Mouse (Mus musculus): ENCODE measurements around the gene Slc6a15. TPM values are rescaled to one million over a fixed set of nuclear protein-coding genes. Genes with fewer than 3 reads are reported as not detected.

Slc6a15 gene
- polyA plus RNA-seq, 1 experiment = 0.09 TPM

DNA sequence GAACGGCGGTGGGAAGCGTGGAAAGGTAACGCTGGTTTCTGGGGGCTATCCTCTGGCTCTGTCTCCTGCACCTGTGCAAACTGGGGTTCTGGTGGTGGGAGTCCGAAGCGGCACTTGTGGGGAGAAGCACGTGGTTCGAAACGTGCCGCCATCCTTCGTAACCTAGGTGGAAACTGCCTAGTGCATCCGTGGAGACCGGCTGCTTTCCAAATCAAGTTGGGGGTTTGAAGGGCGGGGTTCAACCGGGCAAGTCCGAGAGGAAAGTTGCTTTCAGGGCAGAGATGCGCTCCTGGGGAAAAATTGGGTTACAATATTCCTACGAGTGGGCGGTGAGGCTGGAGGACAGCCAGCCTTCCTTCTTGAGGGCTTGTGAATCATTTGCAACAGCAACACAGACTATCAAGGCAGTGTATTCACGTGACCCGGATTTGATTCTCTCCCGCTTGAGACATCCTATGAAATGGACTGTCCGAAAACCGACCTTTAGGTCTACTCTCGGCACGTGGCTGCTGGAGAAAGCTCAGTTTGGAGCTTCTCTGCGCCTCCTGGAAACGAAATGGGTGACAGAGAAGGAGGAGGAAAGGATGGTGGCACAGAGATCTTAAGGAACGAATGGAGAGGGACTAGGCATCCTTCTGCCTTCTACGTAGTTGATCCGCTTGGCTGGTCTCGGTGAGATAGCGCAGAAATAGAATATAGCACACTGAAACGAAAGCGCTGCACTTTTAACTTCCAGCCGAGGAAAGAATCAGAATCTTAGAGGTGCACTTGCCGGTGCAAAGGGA lies 905 bp downstream of the Slc6a15 start:
- Histone ChIP-seq H3K27ac (ENCODE audit: control insufficient read depth, insufficient read depth, low read length) (no peak overlapping the region), H3K27me3 (ENCODE audit: control insufficient read depth, insufficient read depth, low read length) (no peaks in the 10 kb centered on the region; the same call in 1 of the 2 replicates), H3K4me3 (ENCODE audit: control insufficient read depth, insufficient read depth, low read length) (no peak overlapping the region), H3K4me1 (replicated peaks; ENCODE audit: control insufficient read depth, insufficient read depth, low read length) (no peaks in the 10 kb centered on the region; the same call in 1 of the 2 replicates), H3K36me3 (ENCODE audit: control insufficient read depth, insufficient read depth, low read length) (no peaks in the 10 kb centered on the region)
- WGBS = 3% methylated on average over 37 of the region's 37 CpGs
- no peak for DNase-seq
- TF ChIP-seq POLR2A (IDR thresholded peaks at IDR 0.05; ENCODE audit: control insufficient read depth, extremely low read depth, insufficient read depth, low read length, poor library complexity) = no peak
- TF ChIP-seq CTCF (IDR thresholded peaks at IDR 0.05; ENCODE audit: borderline replicate concordance, control insufficient read depth, extremely low read depth, insufficient read depth, low read length, poor library complexity) = no peak

DNA sequence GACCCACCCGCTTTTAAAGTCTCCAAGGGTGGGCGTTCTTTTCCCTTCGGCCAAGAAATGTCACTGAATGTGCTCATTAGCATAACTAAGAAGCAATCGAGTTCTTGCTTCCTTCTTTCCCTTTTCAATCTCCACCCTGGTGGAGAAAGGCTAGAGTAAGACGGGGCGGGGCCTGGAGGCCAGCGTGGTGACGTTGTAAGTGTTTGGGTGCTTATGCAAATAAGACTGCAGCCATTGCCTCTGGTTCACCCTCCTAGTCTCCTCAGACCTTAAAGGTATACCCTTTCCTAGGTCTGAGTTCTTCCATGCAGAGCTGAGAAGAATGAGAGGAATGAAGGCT lies 1.5 kb downstream of the Slc6a15 start:
- H3K4me1 ChIP-seq (replicated peaks; ENCODE audit: control insufficient read depth, insufficient read depth, low read length) = no peaks in the 10 kb centered on the region; the same call in 1 of the 2 replicates
- no peak for DNase-seq
- H3K4me3 ChIP-seq (ENCODE audit: control insufficient read depth, insufficient read depth, low read length) = no peak overlapping the region
- H3K36me3 ChIP-seq (ENCODE audit: control insufficient read depth, insufficient read depth, low read length) = no peaks in the 10 kb centered on the region
- 3% methylated on average over 8 of the region's 8 CpGs for WGBS
- H3K27me3 ChIP-seq (ENCODE audit: control insufficient read depth, insufficient read depth, low read length) = no peaks in the 10 kb centered on the region; the same call in 1 of the 2 replicates
- TF ChIP-seq POLR2A (IDR thresholded peaks at IDR 0.05; ENCODE audit: control insufficient read depth, extremely low read depth, insufficient read depth, low read length, poor library complexity) = no peak
- no peak for TF ChIP-seq CTCF (IDR thresholded peaks at IDR 0.05; ENCODE audit: borderline replicate concordance, control insufficient read depth, extremely low read depth, insufficient read depth, low read length, poor library complexity)
- H3K27ac ChIP-seq (ENCODE audit: control insufficient read depth, insufficient read depth, low read length) = no peak overlapping the region

DNA sequence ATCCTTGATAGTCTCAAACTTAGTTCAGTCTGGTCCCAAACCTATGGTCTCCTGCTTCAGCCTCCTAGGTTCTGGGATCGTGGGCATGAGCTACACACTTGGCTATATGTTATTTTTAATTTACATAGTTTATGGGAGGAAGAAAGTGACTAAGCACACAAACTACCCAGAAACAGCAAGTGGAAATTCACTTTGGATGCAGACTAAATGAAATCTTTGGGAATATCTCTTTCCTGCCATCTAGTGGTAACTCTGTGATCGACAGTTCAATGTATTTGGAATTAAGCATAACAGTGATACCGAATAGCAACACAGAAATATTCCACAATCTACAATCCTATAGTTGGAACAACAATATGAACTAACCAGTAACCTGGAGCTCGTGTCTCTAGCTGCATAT lies 34.6 kb downstream of the Slc6a15 start:
- TF ChIP-seq POLR2A (IDR thresholded peaks at IDR 0.05; ENCODE audit: control insufficient read depth, extremely low read depth, insufficient read depth, low read length, poor library complexity) (no peak), CTCF (IDR thresholded peaks at IDR 0.05; ENCODE audit: borderline replicate concordance, control insufficient read depth, extremely low read depth, insufficient read depth, low read length, poor library complexity) (no peak)
- DNase-seq = no peak
- H3K36me3 ChIP-seq (ENCODE audit: control insufficient read depth, insufficient read depth, low read length) = no peaks in the 10 kb centered on the region
- H3K27me3 ChIP-seq (ENCODE audit: control insufficient read depth, insufficient read depth, low read length) = no peaks in the 10 kb centered on the region
- no peak overlapping the region for H3K4me3 ChIP-seq (ENCODE audit: control insufficient read depth, insufficient read depth, low read length)
- H3K27ac ChIP-seq (ENCODE audit: control insufficient read depth, insufficient read depth, low read length) = no peak overlapping the region
- no peaks in the 10 kb centered on the region for H3K4me1 ChIP-seq (replicated peaks; ENCODE audit: control insufficient read depth, insufficient read depth, low read length)
- WGBS = 30% methylated on average over 4 of the region's 4 CpGs

DNA sequence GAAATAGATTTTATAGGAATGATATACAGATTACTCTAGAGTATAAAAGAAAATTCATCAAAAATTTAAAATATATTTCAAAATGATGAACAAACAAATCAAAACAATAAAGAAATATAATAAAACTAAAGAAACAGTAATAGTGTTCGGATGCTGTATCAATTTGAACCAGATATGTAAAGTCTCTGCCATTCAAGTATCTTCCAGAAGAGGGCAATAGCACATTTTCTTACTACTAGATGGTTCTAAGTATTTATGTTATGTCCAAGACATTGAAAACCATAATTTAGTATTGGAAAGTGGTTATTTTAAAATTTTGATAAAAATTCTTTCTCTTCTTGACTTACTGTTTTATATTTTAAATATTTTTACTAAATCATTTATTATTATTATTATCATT lies 60.1 kb downstream of the Slc6a15 start:
- WGBS = 65% methylated on average over 1 of the region's 1 CpGs
- no peaks in the 10 kb centered on the region for H3K27me3 ChIP-seq (ENCODE audit: control insufficient read depth, insufficient read depth, low read length)
- TF ChIP-seq CTCF (IDR thresholded peaks at IDR 0.05; ENCODE audit: borderline replicate concordance, control insufficient read depth, extremely low read depth, insufficient read depth, low read length, poor library complexity) = no peak
- TF ChIP-seq POLR2A (IDR thresholded peaks at IDR 0.05; ENCODE audit: control insufficient read depth, extremely low read depth, insufficient read depth, low read length, poor library complexity) = no peak
- DNase-seq = no peak
- no peak overlapping the region for H3K4me3 ChIP-seq (ENCODE audit: control insufficient read depth, insufficient read depth, low read length)
- H3K27ac ChIP-seq (ENCODE audit: control insufficient read depth, insufficient read depth, low read length) = no peak overlapping the region
- H3K36me3 ChIP-seq (ENCODE audit: control insufficient read depth, insufficient read depth, low read length) = no peaks in the 10 kb centered on the region
- H3K4me1 ChIP-seq (replicated peaks; ENCODE audit: control insufficient read depth, insufficient read depth, low read length) = no peaks in the 10 kb centered on the region

DNA sequence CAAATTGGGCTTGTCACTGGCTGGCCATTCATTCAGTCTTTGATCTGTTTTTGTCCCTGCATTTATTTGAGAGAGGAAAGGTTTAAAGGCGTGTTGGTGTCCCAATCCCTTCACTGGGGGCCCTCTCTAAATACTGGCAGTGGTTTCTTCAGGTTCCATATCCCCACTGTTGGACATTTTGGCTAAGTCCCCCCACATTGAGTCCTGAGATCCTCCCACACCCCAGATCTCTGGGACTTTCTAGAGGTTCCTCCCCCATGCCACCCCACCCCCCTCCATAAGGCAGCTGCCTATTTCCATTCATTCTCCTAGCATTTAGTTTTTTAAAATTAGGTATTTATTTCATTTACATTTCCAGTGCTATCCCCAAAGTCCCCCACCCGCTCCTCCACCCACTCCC lies 75.0 kb downstream of the Slc6a15 start:
- Histone ChIP-seq H3K36me3 (ENCODE audit: control insufficient read depth, insufficient read depth, low read length) (no peaks in the 10 kb centered on the region), H3K27me3 (ENCODE audit: control insufficient read depth, insufficient read depth, low read length) (no peaks in the 10 kb centered on the region), H3K4me3 (ENCODE audit: control insufficient read depth, insufficient read depth, low read length) (no peak overlapping the region), H3K4me1 (replicated peaks; ENCODE audit: control insufficient read depth, insufficient read depth, low read length) (no peaks in the 10 kb centered on the region), H3K27ac (ENCODE audit: control insufficient read depth, insufficient read depth, low read length) (no peak overlapping the region)
- TF ChIP-seq CTCF (IDR thresholded peaks at IDR 0.05; ENCODE audit: borderline replicate concordance, control insufficient read depth, extremely low read depth, insufficient read depth, low read length, poor library complexity) = no peak
- TF ChIP-seq POLR2A (IDR thresholded peaks at IDR 0.05; ENCODE audit: control insufficient read depth, extremely low read depth, insufficient read depth, low read length, poor library complexity) = no peak
- 82% methylated on average over 2 of the region's 2 CpGs for WGBS
- no peak for DNase-seq

DNA sequence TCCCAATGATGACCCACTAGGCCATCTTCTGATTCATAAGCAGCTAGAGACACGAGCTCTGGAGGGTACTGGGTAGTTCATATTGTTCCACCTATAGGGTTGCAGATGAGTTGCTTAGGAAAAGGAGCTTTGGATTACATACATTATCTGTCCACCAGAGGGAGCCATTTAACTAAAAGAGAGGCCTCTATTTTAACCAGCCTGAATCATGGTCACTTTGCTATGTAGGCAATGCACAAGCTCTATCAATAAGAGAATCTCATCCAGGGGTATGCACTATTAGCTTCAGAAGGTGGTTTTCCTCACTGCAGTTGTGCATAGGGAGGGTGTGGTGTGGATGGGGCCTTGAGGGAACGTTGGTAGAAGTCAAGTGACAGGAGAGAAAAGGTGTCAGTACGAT lies 75.5 kb downstream of the Slc6a15 start:
- no peak for DNase-seq
- Histone ChIP-seq H3K27ac (ENCODE audit: control insufficient read depth, insufficient read depth, low read length) (no peak overlapping the region), H3K4me1 (replicated peaks; ENCODE audit: control insufficient read depth, insufficient read depth, low read length) (no peaks in the 10 kb centered on the region), H3K36me3 (ENCODE audit: control insufficient read depth, insufficient read depth, low read length) (no peaks in the 10 kb centered on the region), H3K4me3 (ENCODE audit: control insufficient read depth, insufficient read depth, low read length) (no peak overlapping the region), H3K27me3 (ENCODE audit: control insufficient read depth, insufficient read depth, low read length) (no peaks in the 10 kb centered on the region)
- TF ChIP-seq POLR2A (IDR thresholded peaks at IDR 0.05; ENCODE audit: control insufficient read depth, extremely low read depth, insufficient read depth, low read length, poor library complexity) (no peak), CTCF (IDR thresholded peaks at IDR 0.05; ENCODE audit: borderline replicate concordance, control insufficient read depth, extremely low read depth, insufficient read depth, low read length, poor library complexity) (no peak)
- WGBS = 47% methylated on average over 3 of the region's 3 CpGs
